Mouse (Mus musculus) heart, embryonic 15.5 days (tissue): ENCODE measurements around the gene Ppm1a. TPM values are rescaled to one million over a fixed set of nuclear protein-coding genes. Genes with fewer than 3 reads are reported as not detected.

Experiments used
- ATAC-seq: fragments of 200-750 bp; cut with Nextera tagmentation; replicated peaks from 2 replicates; pipeline ENCODE4 v1.8.0; 2017; ENCODE audit warnings: low read depth, moderate TSS enrichment; ENCODE audit not compliant: insufficient number of reproducible peaks, insufficient read depth, low FRiP score
- H3K27ac ChIP-seq: fragments of 300-500 bp; sonication (generic); 2 replicates; pipeline ENCODE4 v1.5.1; 2015; ENCODE audit warnings: mild to moderate bottlenecking, inconsistent platforms
- H3K27me3 ChIP-seq: fragments of 300-500 bp; sonication (generic); 2 replicates; pipeline ENCODE4 v1.6.1; 2015; ENCODE audit warnings: inconsistent platforms
- H3K36me3 ChIP-seq: fragments of 300-500 bp; sonication (generic); 2 replicates; pipeline ENCODE4 v1.6.1; 2015; ENCODE audit warnings: mild to moderate bottlenecking, inconsistent platforms
- H3K4me1 ChIP-seq: fragments of 300-500 bp; sonication (generic); replicated peaks from 2 replicates; pipeline ENCODE4 v1.6.1; 2015; ENCODE audit warnings: inconsistent platforms
- H3K4me2 ChIP-seq: fragments of 300-500 bp; sonication (generic); 2 replicates; pipeline ENCODE4 v1.6.1; 2015; ENCODE audit warnings: inconsistent platforms, mild to moderate bottlenecking, moderate library complexity
- H3K4me3 ChIP-seq: fragments of 300-500 bp; sonication (generic); 2 replicates; pipeline ENCODE4 v1.5.1; 2015; ENCODE audit warnings: mild to moderate bottlenecking, inconsistent platforms
- H3K9ac ChIP-seq: fragments of 300-500 bp; sonication (generic); 2 replicates; pipeline ENCODE4 v1.6.1; 2015; ENCODE audit warnings: mild to moderate bottlenecking, inconsistent platforms
- H3K9me3 ChIP-seq: fragments of 300-500 bp; sonication (generic); replicated peaks from 2 replicates; pipeline ENCODE4 v1.6.1; 2016; ENCODE audit warnings: inconsistent platforms
- WGBS: fragments of 180-500 bp; shearing (Covaris S2); methylation state at CpG from one replicate; pipeline ENCODE4 v1.1.7; 2015; ENCODE audit warnings: mixed read lengths; 5-methylcytosine and 5-hydroxymethylcytosine counted together
- polyA plus RNA-seq: library from polyadenylated mRNA; unstranded; fragments of >200 nt; fragmentation: Nextera tagmentation; extraction: Ambion mirVana; gene quantifications from 2 replicates; pipeline ENCODE4 v1.2.1, GENCODE M21; 2015

Gene Ppm1a
- polyA plus RNA-seq, 1 experiment from 2014 or later, result 36.6 TPM

GRCm38 (mm10) chr12:72761649-72762261 is 4.5 kb downstream of the Ppm1a start:
- Histone ChIP-seq H3K9ac (peak overlapping the region; percentile 100), H3K36me3 (no peaks in the 10 kb centered on the region), H3K4me3 (peak overlapping the region; percentile 83), H3K27ac (peak overlapping the region; percentile 99), H3K4me2 (peak overlapping the region; percentile 62), H3K9me3 (no peaks in the 10 kb centered on the region), H3K27me3 (no peaks in the 10 kb centered on the region), H3K4me1 (peaks cover 27% of the 10 kb centered on the region)
- WGBS, result under 1% methylated on average over 27 of the region's 43 CpGs
- peak; percentile 75 for ATAC-seq

- Histone ChIP-seq H3K4me1 (peaks cover 25% of the 10 kb centered on the region), H3K27me3 (no peaks in the 10 kb centered on the region), H3K27ac (peak overlapping the region; percentile 99; the same call in 1 of the 2 replicates), H3K9me3 (no peaks in the 10 kb centered on the region), H3K4me2 (peak overlapping the region; percentile 62), H3K4me3 (peak overlapping the region; percentile 83), H3K36me3 (no peaks in the 10 kb centered on the region), H3K9ac (peak overlapping the region; percentile 100)
- no peak for ATAC-seq
- 13% methylated on average over 1 of the region's 1 CpGs for WGBS
Observed at GRCm38 (mm10) chr12:72762502-72762901, 5.2 kb downstream of the Ppm1a start.

- H3K4me3 ChIP-seq, result 0 out of 2 replicates have a peak overlapping the region, but pooled peaks have one; percentile 1
- no peak for ATAC-seq
- 34% methylated on average over 1 of the region's 1 CpGs for WGBS
- no peak overlapping the region for H3K27ac ChIP-seq
- no peaks in the 10 kb centered on the region for H3K9me3 ChIP-seq
- no peaks in the 10 kb centered on the region for H3K27me3 ChIP-seq
- peak overlapping the region; percentile 62 for H3K4me2 ChIP-seq
- peaks cover 25% of the 10 kb centered on the region for H3K4me1 ChIP-seq
- H3K36me3 ChIP-seq, result no peaks in the 10 kb centered on the region
- 0 out of 2 replicates have a peak overlapping the region, but pooled peaks have one; percentile 10 for H3K9ac ChIP-seq
Observed at GRCm38 (mm10) chr12:72763156-72763555, 5.9 kb downstream of the Ppm1a start.

GRCm38 (mm10) chr12:72767809-72768208 is 10.6 kb downstream of the Ppm1a start:
- H3K4me2 ChIP-seq, result no peak overlapping the region
- no peaks in the 10 kb centered on the region for H3K9me3 ChIP-seq
- no peak for ATAC-seq
- peaks cover 29% of the 10 kb centered on the region for H3K4me1 ChIP-seq
- H3K27me3 ChIP-seq, result no peaks in the 10 kb centered on the region
- no peak overlapping the region for H3K27ac ChIP-seq
- peaks cover 6% of the 10 kb centered on the region; the same call in 1 of the 2 replicates for H3K36me3 ChIP-seq
- H3K4me3 ChIP-seq, result no peak overlapping the region
- no peak overlapping the region for H3K9ac ChIP-seq
- WGBS, result 91% methylated on average over 6 of the region's 6 CpGs

- H3K4me3 ChIP-seq, result no peak overlapping the region
- ATAC-seq, result no peak
- H3K27me3 ChIP-seq, result no peaks in the 10 kb centered on the region
- no peak overlapping the region for H3K9ac ChIP-seq
- WGBS, result 75% methylated on average over 2 of the region's 2 CpGs
- peaks cover 6% of the 10 kb centered on the region; the same call in 1 of the 2 replicates for H3K36me3 ChIP-seq
- H3K9me3 ChIP-seq, result no peaks in the 10 kb centered on the region
- no peak overlapping the region for H3K27ac ChIP-seq
- peaks cover 25% of the 10 kb centered on the region for H3K4me1 ChIP-seq
- H3K4me2 ChIP-seq, result no peak overlapping the region
Observed at GRCm38 (mm10) chr12:72768230-72768629, 11.0 kb downstream of the Ppm1a start.

- H3K27ac ChIP-seq, result no peak overlapping the region; the same call in 1 of the 2 replicates
- no peak overlapping the region for H3K4me2 ChIP-seq
- H3K9ac ChIP-seq, result no peak overlapping the region
- H3K27me3 ChIP-seq, result no peaks in the 10 kb centered on the region
- WGBS, result 69% methylated on average over 5 of the region's 5 CpGs
- H3K36me3 ChIP-seq, result peaks cover 6% of the 10 kb centered on the region; the same call in 1 of the 2 replicates
- H3K4me1 ChIP-seq, result peaks cover 22% of the 10 kb centered on the region
- ATAC-seq, result no peak
- H3K9me3 ChIP-seq, result no peaks in the 10 kb centered on the region
- no peak overlapping the region for H3K4me3 ChIP-seq
Observed at GRCm38 (mm10) chr12:72769546-72770230, 12.4 kb downstream of the Ppm1a start.

GRCm38 (mm10) chr12:72771153-72771552 is 13.9 kb downstream of the Ppm1a start:
- 96% methylated on average over 2 of the region's 2 CpGs for WGBS
- Histone ChIP-seq H3K4me2 (no peak overlapping the region), H3K9ac (no peak overlapping the region), H3K9me3 (no peaks in the 10 kb centered on the region), H3K27me3 (no peaks in the 10 kb centered on the region), H3K36me3 (peaks cover 6% of the 10 kb centered on the region; the same call in 1 of the 2 replicates), H3K4me3 (no peak overlapping the region), H3K4me1 (peaks cover 22% of the 10 kb centered on the region), H3K27ac (no peak overlapping the region)
- ATAC-seq, result no peak

GRCm38 (mm10) chr12:72771711-72772110 is 14.5 kb downstream of the Ppm1a start:
- no peak for ATAC-seq
- Histone ChIP-seq H3K4me1 (peaks cover 22% of the 10 kb centered on the region), H3K9ac (no peak overlapping the region), H3K4me2 (no peak overlapping the region), H3K27ac (no peak overlapping the region), H3K9me3 (no peaks in the 10 kb centered on the region), H3K36me3 (peaks cover 6% of the 10 kb centered on the region; the same call in 1 of the 2 replicates), H3K27me3 (no peaks in the 10 kb centered on the region), H3K4me3 (no peak overlapping the region)
- WGBS, result 84% methylated on average over 3 of the region's 3 CpGs

GRCm38 (mm10) chr12:72773921-72774320 is 16.7 kb downstream of the Ppm1a start:
- Histone ChIP-seq H3K4me3 (no peak overlapping the region), H3K9me3 (no peaks in the 10 kb centered on the region), H3K27me3 (no peaks in the 10 kb centered on the region), H3K9ac (no peak overlapping the region), H3K36me3 (peaks cover 6% of the 10 kb centered on the region; the same call in 1 of the 2 replicates), H3K4me1 (peaks cover 12% of the 10 kb centered on the region), H3K4me2 (no peak overlapping the region), H3K27ac (no peak overlapping the region)
- WGBS, result 71% methylated on average over 7 of the region's 7 CpGs
- ATAC-seq, result no peak

GRCm38 (mm10) chr12:72777244-72777643 is 20.0 kb downstream of the Ppm1a start:
- H3K27ac ChIP-seq, result no peak overlapping the region
- no peak overlapping the region for H3K4me2 ChIP-seq
- no peak overlapping the region for H3K9ac ChIP-seq
- H3K27me3 ChIP-seq, result no peaks in the 10 kb centered on the region
- peaks cover 4% of the 10 kb centered on the region; the same call in 1 of the 2 replicates for H3K4me1 ChIP-seq
- H3K36me3 ChIP-seq, result no peaks in the 10 kb centered on the region
- no peak for ATAC-seq
- 74% methylated on average over 4 of the region's 4 CpGs for whole genome bisulfite sequencing
- H3K9me3 ChIP-seq, result no peaks in the 10 kb centered on the region
- no peak overlapping the region for H3K4me3 ChIP-seq

GRCm38 (mm10) chr12:72780136-72780535 is 22.9 kb downstream of the Ppm1a start:
- no peak for ATAC-seq
- H3K4me2 ChIP-seq, result no peak overlapping the region
- H3K9ac ChIP-seq, result no peak overlapping the region
- no peaks in the 10 kb centered on the region for H3K27me3 ChIP-seq
- H3K36me3 ChIP-seq, result peaks cover 19% of the 10 kb centered on the region
- H3K9me3 ChIP-seq, result no peaks in the 10 kb centered on the region
- no peak overlapping the region for H3K4me3 ChIP-seq
- H3K4me1 ChIP-seq, result no peaks in the 10 kb centered on the region; the same call in 1 of the 2 replicates
- 70% methylated on average over 5 of the region's 5 CpGs for WGBS
- no peak overlapping the region for H3K27ac ChIP-seq
